Mouse (Mus musculus): ENCODE measurements around the gene Rora. TPM values are rescaled to one million over a fixed set of nuclear protein-coding genes. Genes with fewer than 3 reads are reported as not detected.
"Not testable (repeated sequence)": the region's sequence is repeated elsewhere in the genome, so short reads cannot be mapped to it uniquely, and the experiment has no call there.

Rora gene
- polyA plus RNA-seq, 1 experiment from 2014 or later: 12.6 TPM

- Histone ChIP-seq H3K4me2 (no peak overlapping the region), H3K4me3 (no peak overlapping the region), H3K9me3 (replicated peaks) (no peaks in the 10 kb centered on the region), H3K9ac (no peak overlapping the region), H3K4me1 (peaks cover 21% of the 10 kb centered on the region), H3K27ac (no peak overlapping the region), H3K27me3 (no peaks in the 10 kb centered on the region), H3K36me3 (ENCODE audit: poor library complexity, severe bottlenecking) (no peaks in the 10 kb centered on the region)
- no peak for ATAC-seq
- WGBS: 90% methylated on average over 1 of the region's 1 CpGs
Observed at GRCm38 (mm10) chr9:69087325-69087724, 433.7 kb downstream of the Rora start.

GRCm38 (mm10) chr9:69090749-69091270, 437.2 kb downstream of the Rora start:
- Histone ChIP-seq H3K4me2 (no peak overlapping the region), H3K9me3 (replicated peaks) (no peaks in the 10 kb centered on the region), H3K27ac (no peak overlapping the region), H3K36me3 (ENCODE audit: poor library complexity, severe bottlenecking) (no peaks in the 10 kb centered on the region), H3K9ac (no peak overlapping the region), H3K4me1 (peaks cover 6% of the 10 kb centered on the region), H3K4me3 (no peak overlapping the region), H3K27me3 (no peaks in the 10 kb centered on the region)
- no peak for ATAC-seq
- 51% methylated on average over 5 of the region's 5 CpGs for WGBS

DNA sequence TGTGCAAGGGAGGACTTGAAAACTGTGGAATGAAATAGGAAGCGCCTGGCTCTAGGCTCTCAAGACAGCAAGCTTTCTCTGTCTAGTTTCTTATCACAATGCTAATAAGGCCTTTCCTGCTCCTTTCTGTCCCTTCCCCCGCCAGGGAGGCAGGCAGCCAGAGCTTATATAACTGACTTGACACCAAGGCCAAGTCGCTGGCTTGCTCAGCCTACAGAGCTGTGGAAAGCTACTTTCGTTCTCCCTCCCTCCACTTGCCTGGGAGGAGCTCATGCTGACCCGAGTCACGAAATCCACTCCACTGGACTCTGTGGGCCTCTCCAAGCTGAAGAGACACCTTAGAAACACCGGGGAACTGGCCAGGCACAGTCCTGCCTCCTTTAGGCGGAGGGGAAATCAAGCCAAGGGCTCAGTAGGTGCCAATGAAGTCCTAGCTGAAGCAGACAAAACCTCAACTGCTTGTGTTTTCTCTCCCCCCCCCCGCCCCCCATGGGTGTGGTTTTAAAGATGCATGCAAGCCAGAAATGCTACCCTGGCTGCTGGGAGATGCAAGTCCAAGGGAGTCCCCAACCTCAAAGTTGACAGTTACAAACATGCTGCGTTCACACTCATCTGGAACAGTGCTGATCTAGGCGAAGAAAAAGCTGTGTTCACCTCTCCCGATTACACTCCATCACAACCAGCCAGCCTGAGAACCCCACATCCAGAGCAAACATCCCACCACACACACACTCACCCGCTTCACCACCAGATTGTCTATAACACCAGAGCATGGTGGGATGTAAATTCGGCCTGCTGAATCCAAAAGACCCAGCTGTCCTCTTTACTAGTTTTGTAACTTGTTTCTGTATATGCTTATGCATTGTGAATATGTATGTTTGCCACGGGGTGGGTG, 438.8 kb downstream of the Rora start:
- H3K4me3 ChIP-seq: no peak overlapping the region
- H3K27me3 ChIP-seq: no peaks in the 10 kb centered on the region
- no peak overlapping the region for H3K9ac ChIP-seq
- no peaks in the 10 kb centered on the region for H3K9me3 ChIP-seq (replicated peaks)
- H3K27ac ChIP-seq: no peak overlapping the region
- H3K36me3 ChIP-seq (ENCODE audit: poor library complexity, severe bottlenecking): no peaks in the 10 kb centered on the region
- no peak for ATAC-seq
- WGBS: 68% methylated on average over 15 of the region's 15 CpGs
- no peak overlapping the region for H3K4me2 ChIP-seq
- H3K4me1 ChIP-seq: peaks cover 6% of the 10 kb centered on the region

GRCm38 (mm10) chr9:69100153-69100756, 446.7 kb downstream of the Rora start:
- H3K9me3 ChIP-seq (replicated peaks); H3K36me3 ChIP-seq (ENCODE audit: poor library complexity, severe bottlenecking); H3K4me1 ChIP-seq; ATAC-seq; H3K27me3 ChIP-seq; H3K27ac ChIP-seq; H3K4me3 ChIP-seq; H3K9ac ChIP-seq; H3K4me2 ChIP-seq: not testable (repeated sequence)
- 96% methylated on average over 5 of the region's 5 CpGs for WGBS

DNA sequence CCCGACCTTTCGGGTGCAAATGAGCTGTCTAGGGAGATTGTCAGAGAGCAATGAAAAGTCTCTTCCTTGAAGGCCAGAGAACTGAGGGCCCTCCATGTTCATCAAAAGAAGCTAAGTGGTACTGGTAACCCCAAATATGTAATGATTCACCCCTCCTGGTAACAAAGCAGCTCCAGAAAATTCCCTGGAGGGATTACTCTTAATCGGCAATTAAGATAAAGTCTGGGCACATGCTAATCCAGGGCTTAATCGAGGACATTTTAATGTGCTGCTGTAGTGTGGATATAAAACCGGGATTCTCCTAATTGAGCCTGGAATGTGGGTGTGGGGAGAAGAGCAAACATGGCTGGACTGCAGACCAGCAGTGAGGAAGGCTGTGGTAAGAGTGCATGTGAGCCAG, 450.7 kb downstream of the Rora start:
- Histone ChIP-seq H3K9me3 (replicated peaks) (no peaks in the 10 kb centered on the region), H3K27ac (no peak overlapping the region), H3K4me3 (no peak overlapping the region), H3K36me3 (ENCODE audit: poor library complexity, severe bottlenecking) (no peaks in the 10 kb centered on the region), H3K9ac (no peak overlapping the region), H3K27me3 (no peaks in the 10 kb centered on the region), H3K4me2 (no peak overlapping the region), H3K4me1 (peaks cover 9% of the 10 kb centered on the region; the same call in 1 of the 2 replicates)
- WGBS: 56% methylated on average over 5 of the region's 5 CpGs
- ATAC-seq: no peak

DNA sequence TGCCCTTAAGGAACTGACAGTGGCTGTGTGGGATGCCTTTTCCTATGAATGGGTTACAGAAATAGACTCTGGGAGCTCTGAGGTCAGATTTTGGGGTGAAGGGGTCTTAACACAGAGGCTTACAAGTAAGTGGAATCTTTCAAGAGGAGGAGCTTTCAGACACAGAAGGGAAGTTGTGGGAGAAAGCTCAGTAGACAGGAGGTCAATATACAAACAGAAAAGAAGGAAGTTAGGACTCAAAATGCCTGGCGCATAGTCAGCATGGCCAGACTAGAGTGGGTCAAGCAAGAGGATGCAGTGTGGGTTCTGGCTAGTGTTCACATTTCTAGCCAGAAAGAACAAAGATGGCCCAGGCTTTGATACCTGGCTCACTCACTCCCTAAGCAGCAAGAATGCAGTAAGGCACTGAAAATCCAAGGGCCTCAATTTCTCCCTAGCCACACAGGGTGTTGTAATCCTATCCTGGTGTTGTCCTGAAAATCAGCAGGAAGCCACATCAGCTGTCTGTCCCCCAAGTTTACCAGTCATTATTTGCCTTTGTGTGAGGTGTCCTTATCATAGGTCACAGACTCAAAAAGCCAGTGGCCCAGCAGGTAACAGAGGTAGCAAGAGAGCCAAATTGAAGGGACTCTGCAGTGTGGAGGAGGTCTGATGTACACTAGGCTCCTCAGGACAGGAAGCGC, 456.2 kb downstream of the Rora start:
- no peak overlapping the region for H3K9ac ChIP-seq
- H3K4me3 ChIP-seq: no peak overlapping the region
- ATAC-seq: no peak
- H3K27ac ChIP-seq: no peak overlapping the region
- no peaks in the 10 kb centered on the region for H3K27me3 ChIP-seq
- peaks cover 14% of the 10 kb centered on the region for H3K4me1 ChIP-seq
- 90% methylated on average over 2 of the region's 2 CpGs for WGBS
- no peaks in the 10 kb centered on the region for H3K36me3 ChIP-seq (ENCODE audit: poor library complexity, severe bottlenecking)
- H3K4me2 ChIP-seq: no peak overlapping the region
- no peaks in the 10 kb centered on the region for H3K9me3 ChIP-seq (replicated peaks)

DNA sequence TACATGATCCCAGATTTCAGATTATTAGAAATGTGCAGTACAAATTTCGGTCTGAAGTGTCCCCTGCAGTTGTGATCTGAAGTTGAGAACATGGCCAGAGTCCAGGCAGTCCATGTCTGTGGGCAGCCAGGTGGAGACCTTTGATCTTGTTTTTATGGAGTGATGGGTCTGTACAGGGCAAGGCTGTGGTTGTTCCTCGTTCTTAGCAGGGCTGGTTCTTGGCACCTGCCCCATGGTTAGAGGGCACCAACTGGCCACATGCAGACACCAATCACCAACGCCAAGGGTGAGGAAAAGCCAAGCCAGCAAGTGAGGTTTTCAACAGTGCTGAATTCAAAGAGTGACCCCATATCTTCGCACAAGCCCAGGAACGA, 456.7 kb downstream of the Rora start:
- whole genome bisulfite sequencing: 78% methylated on average over 5 of the region's 5 CpGs
- H3K4me2 ChIP-seq: no peak overlapping the region
- H3K4me1 ChIP-seq: peaks cover 19% of the 10 kb centered on the region
- ATAC-seq: no peak
- no peak overlapping the region for H3K27ac ChIP-seq
- no peaks in the 10 kb centered on the region for H3K9me3 ChIP-seq (replicated peaks)
- H3K9ac ChIP-seq: no peak overlapping the region
- no peaks in the 10 kb centered on the region for H3K36me3 ChIP-seq (ENCODE audit: poor library complexity, severe bottlenecking)
- no peaks in the 10 kb centered on the region for H3K27me3 ChIP-seq
- H3K4me3 ChIP-seq: no peak overlapping the region

DNA sequence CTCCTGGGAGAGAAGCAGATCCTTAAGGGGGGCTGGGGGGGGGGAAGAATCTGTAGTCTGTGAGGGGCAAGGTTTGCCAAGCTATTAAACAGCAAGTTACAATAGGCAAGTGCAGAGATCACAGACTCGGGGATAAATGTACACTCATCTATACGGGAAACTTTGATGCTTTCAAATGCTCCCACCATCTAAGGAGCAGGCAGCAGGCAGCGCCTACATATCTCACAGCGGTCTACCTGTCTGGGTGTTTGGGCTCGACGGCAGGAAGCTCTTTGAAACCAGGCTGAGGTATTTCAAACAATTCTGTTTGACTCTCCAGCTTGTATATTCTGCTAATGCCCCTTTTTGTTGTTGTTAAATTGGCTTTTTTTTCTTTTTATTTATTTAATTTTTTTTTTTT, 457.1 kb downstream of the Rora start:
- no peaks in the 10 kb centered on the region for H3K36me3 ChIP-seq (ENCODE audit: poor library complexity, severe bottlenecking)
- H3K4me1 ChIP-seq: peaks cover 21% of the 10 kb centered on the region
- H3K27ac ChIP-seq: no peak overlapping the region
- H3K9ac ChIP-seq: no peak overlapping the region
- H3K4me3 ChIP-seq: no peak overlapping the region
- no peaks in the 10 kb centered on the region for H3K9me3 ChIP-seq (replicated peaks)
- 58% methylated on average over 6 of the region's 6 CpGs for WGBS
- H3K4me2 ChIP-seq: no peak overlapping the region
- no peak; the same call in 1 of the 2 replicates for ATAC-seq
- H3K27me3 ChIP-seq: no peaks in the 10 kb centered on the region

- no peaks in the 10 kb centered on the region for H3K27me3 ChIP-seq
- H3K27ac ChIP-seq: no peak overlapping the region
- no peak for ATAC-seq
- H3K36me3 ChIP-seq (ENCODE audit: poor library complexity, severe bottlenecking): no peaks in the 10 kb centered on the region
- H3K4me2 ChIP-seq: no peak overlapping the region
- WGBS: 78% methylated on average over 6 of the region's 6 CpGs
- H3K9me3 ChIP-seq (replicated peaks): no peaks in the 10 kb centered on the region
- no peak overlapping the region for H3K4me3 ChIP-seq
- H3K4me1 ChIP-seq: peaks cover 21% of the 10 kb centered on the region
- H3K9ac ChIP-seq: no peak overlapping the region
Observed at GRCm38 (mm10) chr9:69111539-69111938, 458.0 kb downstream of the Rora start.

DNA sequence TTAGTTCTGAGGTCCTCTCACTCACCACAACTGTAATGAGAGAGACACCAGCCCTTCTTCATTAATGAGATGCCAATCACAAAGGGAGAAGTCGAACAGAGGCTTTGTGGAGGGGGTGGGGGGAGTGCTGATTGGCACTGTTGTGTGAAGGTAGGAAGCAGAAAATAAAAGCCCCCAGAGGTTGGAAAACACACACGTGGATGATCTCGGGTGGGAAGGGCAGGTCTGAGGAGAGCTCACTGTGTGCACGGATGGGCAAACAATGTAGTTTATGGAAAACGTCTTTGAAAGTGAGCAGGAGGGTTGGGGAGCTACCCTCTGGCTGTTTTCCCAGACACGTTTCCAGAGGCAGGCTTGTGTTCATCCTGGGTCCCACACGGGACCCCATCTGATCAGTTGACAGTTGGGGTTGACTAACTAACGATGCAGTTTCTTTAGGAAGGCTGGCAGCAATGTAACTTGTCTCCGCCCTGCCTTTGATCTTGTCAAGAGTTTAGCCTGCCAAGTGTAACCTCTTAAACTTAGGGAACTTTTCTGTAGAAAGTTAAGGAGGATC, 460.9 kb downstream of the Rora start:
- H3K9ac ChIP-seq: no peak overlapping the region
- H3K9me3 ChIP-seq (replicated peaks): no peaks in the 10 kb centered on the region
- 15% methylated on average over 9 of the region's 9 CpGs for WGBS
- no peak overlapping the region for H3K4me3 ChIP-seq
- H3K4me1 ChIP-seq: peaks cover 21% of the 10 kb centered on the region
- no peaks in the 10 kb centered on the region for H3K36me3 ChIP-seq (ENCODE audit: poor library complexity, severe bottlenecking)
- no peak overlapping the region for H3K4me2 ChIP-seq
- H3K27ac ChIP-seq: no peak overlapping the region
- no peaks in the 10 kb centered on the region for H3K27me3 ChIP-seq
- no peak for ATAC-seq

DNA sequence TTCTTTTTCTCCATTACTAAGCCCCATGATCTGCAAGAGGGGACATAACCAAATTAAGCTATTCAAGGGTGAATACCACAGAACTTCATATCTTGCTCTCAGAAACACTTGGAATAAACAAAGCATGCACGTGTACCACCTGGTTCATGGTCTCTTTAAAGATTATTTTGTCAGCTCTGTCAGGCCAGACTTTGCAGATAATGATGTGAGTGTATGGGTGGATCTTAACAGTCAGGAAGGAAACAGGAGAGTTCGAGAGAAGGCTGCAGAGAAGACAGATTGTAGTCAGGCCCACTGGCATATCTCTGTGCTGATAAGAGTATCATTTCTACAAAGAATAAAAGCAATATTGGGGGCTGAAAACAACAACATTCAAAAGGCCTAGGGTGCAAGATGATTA, 463.2 kb downstream of the Rora start:
- ATAC-seq: no peak

More for the DNA sequence above, 463.2 kb downstream of the Rora start:
- 77% methylated on average over 2 of the region's 2 CpGs for WGBS
- H3K4me1 ChIP-seq: peaks cover 30% of the 10 kb centered on the region
- H3K4me2 ChIP-seq: no peak overlapping the region
- H3K4me3 ChIP-seq: no peak overlapping the region
- H3K9ac ChIP-seq: no peak overlapping the region
- no peak overlapping the region for H3K27ac ChIP-seq
- no peaks in the 10 kb centered on the region for H3K27me3 ChIP-seq
- no peaks in the 10 kb centered on the region for H3K36me3 ChIP-seq (ENCODE audit: poor library complexity, severe bottlenecking)
- no peaks in the 10 kb centered on the region for H3K9me3 ChIP-seq (replicated peaks)
